Mouse (Mus musculus): ENCODE results near the gene Snx10. TPM values are rescaled to one million over a fixed set of nuclear protein-coding genes. Genes with fewer than 3 reads are reported as not detected.

The Snx10 gene
- polyA plus RNA-seq, 1 experiment from 2014 or later: 17.3 TPM

DNA sequence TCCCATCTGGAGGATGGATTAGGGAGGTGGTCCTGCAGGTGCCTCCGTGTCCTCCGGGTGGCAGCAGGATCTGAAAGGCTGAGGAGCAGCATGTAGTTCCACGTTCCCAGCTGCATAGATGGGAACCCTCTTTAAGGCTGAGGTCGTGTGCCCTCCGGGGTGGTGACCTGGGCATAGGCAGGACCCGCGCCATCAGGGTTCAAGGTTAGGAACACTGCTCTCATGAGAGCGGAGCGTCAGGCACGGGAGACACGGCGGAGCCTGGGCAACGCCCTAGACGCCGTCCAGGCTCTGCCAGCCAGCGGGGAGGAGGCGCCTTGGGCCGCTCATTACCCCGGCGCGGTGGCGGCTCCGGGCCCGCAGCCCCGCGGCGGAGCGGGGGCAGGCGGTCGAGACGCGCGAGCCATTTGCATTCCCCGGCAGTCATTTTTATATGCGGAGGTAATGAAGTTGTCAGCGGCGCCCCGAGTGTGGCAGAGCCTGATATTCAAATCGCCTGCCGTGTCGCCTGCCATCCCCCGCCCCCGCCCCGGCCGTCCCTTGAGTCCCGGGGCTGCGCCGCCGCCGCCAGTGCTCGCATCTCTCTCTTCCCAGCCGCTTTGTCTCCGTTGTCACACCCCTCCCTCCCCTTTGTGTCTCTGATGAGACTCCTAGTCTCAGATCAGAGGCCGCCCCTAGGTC is 88.8 kb downstream of the Snx10 start:
- no peak overlapping the region for H3K27ac ChIP-seq
- H3K4me2 ChIP-seq: peak overlapping the region; percentile 89
- under 1% methylated on average over 54 of the region's 54 CpGs for WGBS
- no peaks in the 10 kb centered on the region for H3K36me3 ChIP-seq
- H3K4me3 ChIP-seq (replicated peaks): peak overlapping the region; percentile 56
- no peaks in the 10 kb centered on the region for H3K9me3 ChIP-seq
- peak; percentile 78 for ATAC-seq (ENCODE audit: insufficient number of reproducible peaks, insufficient read depth, low FRiP score, low TSS enrichment, low read depth)
- H3K4me1 ChIP-seq (replicated peaks): peaks cover 11% of the 10 kb centered on the region; the same call in 1 of the 2 replicates
- H3K9ac ChIP-seq (replicated peaks): peak overlapping the region; percentile 68
- H3K27me3 ChIP-seq: peaks cover 14% of the 10 kb centered on the region

DNA sequence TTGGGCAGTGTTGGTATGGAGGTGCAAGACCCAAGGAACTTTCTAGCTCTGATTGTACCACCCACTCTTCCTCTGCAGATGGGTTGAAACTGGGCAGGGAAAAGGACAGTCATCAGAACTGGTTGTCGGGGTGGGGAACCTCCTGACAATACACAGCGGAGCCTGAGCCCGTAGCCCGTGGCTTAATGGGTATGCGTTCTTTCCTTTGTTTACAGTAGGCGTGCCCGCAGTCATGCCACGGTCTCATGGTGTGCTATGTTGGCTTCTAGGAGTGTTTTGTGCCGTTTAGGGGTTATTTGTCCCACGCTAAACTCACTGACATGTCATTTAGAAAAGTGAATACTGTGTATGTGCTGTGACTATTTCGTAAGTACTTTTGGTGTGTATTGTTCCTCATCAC is 90.0 kb downstream of the Snx10 start:
- Histone ChIP-seq H3K4me2 (no peak overlapping the region), H3K27me3 (peaks cover 14% of the 10 kb centered on the region), H3K27ac (no peak overlapping the region), H3K9ac (replicated peaks) (no peak overlapping the region), H3K9me3 (no peaks in the 10 kb centered on the region), H3K4me3 (replicated peaks) (no peak overlapping the region), H3K4me1 (replicated peaks) (peaks cover 11% of the 10 kb centered on the region; the same call in 1 of the 2 replicates), H3K36me3 (no peaks in the 10 kb centered on the region)
- ATAC-seq (ENCODE audit: insufficient number of reproducible peaks, insufficient read depth, low FRiP score, low TSS enrichment, low read depth): no peak
- 81% methylated on average over 11 of the region's 11 CpGs for WGBS

DNA sequence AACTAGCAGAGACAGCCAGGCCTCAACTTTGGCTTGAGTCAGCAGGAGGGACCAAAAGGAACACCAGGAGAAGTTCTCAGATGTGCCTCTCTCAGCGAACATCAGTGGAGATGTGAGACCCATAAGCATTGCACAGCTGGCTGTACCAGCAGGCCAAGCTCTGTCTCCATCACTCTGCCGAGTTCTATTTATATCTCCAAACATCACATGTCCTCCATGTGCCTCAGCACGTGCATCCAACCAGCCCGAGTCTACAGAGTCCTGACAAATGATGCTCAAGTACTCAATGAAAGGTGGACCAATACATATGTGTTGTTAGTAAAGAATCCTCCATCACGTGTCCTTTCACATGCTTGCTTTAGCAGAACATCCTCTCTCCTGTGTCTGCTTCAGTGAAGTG is 103.1 kb downstream of the Snx10 start:
- H3K4me2 ChIP-seq: no peak overlapping the region
- no peak overlapping the region for H3K4me3 ChIP-seq (replicated peaks)
- no peaks in the 10 kb centered on the region for H3K9me3 ChIP-seq
- no peak overlapping the region for H3K9ac ChIP-seq (replicated peaks)
- H3K27ac ChIP-seq: no peak overlapping the region
- WGBS: 93% methylated on average over 5 of the region's 5 CpGs
- H3K4me1 ChIP-seq (replicated peaks): no peaks in the 10 kb centered on the region
- H3K27me3 ChIP-seq: no peaks in the 10 kb centered on the region
- no peak for ATAC-seq (ENCODE audit: insufficient number of reproducible peaks, insufficient read depth, low FRiP score, low TSS enrichment, low read depth)
- H3K36me3 ChIP-seq: no peaks in the 10 kb centered on the region

DNA sequence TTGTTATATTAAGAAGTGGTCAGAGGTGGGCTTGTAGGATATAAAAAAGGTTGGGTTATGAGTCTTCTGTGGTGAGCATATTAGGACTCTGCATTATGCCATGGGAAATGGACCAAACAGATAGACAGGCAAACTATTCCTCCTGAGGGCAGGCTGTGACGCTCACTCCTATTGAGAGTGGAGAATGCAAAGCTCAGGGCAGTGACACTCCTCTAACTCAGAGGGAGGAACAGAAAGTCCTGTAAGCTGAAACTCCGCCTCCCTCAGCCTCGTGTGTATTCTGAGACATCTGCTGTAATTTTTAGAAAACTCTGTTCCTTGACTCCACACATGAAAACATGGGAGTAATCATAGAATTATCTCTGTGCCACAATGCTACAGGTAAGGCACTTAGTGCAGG is 106.0 kb downstream of the Snx10 start:
- WGBS: 58% methylated on average over 3 of the region's 3 CpGs
- no peak for ATAC-seq (ENCODE audit: insufficient number of reproducible peaks, insufficient read depth, low FRiP score, low TSS enrichment, low read depth)
- no peak overlapping the region for H3K9ac ChIP-seq (replicated peaks)
- no peaks in the 10 kb centered on the region for H3K36me3 ChIP-seq
- H3K27ac ChIP-seq: no peak overlapping the region
- H3K9me3 ChIP-seq: no peaks in the 10 kb centered on the region
- 0 out of 2 replicates have a peak, but pooled peaks cover under 1% of the 10 kb centered on the region for H3K27me3 ChIP-seq
- no peak overlapping the region for H3K4me3 ChIP-seq (replicated peaks)
- H3K4me2 ChIP-seq: no peak overlapping the region
- no peaks in the 10 kb centered on the region for H3K4me1 ChIP-seq (replicated peaks)

DNA sequence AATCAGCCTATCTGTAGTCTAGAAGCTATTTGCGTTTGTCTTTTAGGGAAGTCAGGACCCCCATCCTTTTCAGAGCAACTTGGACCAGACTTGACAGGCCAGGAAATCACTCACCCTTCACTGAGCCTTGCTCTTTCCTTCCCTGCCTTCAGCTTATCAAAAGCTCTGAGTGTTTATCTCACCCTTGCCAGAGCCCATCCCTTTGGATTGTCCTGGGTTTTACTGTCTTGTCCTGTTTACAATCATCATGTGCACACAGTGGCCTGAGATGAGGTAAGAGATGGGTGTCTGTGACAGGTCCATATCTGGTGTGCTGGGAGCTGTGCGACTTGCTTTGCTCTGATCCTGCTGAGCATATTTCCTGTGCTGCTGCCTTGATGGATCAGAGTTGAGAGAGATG is 106.5 kb downstream of the Snx10 start:
- Histone ChIP-seq H3K4me2 (no peak overlapping the region), H3K9ac (replicated peaks) (no peak overlapping the region), H3K4me1 (replicated peaks) (no peaks in the 10 kb centered on the region), H3K27me3 (peaks cover 6% of the 10 kb centered on the region; the same call in 1 of the 2 replicates), H3K36me3 (no peaks in the 10 kb centered on the region), H3K27ac (no peak overlapping the region), H3K4me3 (replicated peaks) (no peak overlapping the region), H3K9me3 (no peaks in the 10 kb centered on the region)
- 60% methylated on average over 2 of the region's 2 CpGs for WGBS
- no peak for ATAC-seq (ENCODE audit: insufficient number of reproducible peaks, insufficient read depth, low FRiP score, low TSS enrichment, low read depth)

DNA sequence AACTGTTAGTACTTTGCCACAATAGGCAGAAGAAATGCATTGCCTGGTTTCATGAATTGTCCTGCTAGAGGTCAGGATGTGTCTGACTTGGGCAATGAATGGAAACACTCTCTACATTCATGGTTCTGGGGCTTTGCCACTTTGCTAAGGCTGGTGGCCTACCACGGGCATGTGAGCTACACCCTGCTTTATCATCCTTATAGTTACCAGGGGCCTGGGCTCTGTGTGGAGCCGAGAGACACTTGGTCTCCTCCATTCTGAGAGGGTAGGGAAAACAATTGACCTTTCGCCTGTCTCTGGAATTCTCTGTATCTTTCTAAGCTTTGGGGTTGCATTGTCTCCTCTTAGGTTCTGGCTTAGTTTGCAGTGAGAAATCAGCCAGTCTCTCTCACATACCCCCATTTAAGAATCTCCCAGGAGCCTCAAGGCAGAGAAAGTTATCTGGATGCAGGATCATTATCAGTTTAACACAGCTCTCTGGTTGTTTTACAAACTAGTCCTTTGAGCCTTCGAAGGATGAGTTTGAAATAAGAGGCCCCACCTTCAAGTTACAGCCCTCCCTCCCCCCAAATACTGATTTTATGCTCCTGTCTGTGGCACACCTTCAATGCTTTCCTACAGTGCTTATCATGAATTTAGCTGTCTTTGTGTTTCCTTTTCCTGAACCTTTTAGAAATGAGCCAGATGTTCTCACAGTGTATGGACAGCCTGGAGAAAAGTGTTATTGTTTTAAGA is 109.4 kb downstream of the Snx10 start:
- no peaks in the 10 kb centered on the region for H3K4me1 ChIP-seq (replicated peaks)
- H3K27ac ChIP-seq: no peak overlapping the region
- peaks cover 6% of the 10 kb centered on the region; the same call in 1 of the 2 replicates for H3K27me3 ChIP-seq
- WGBS: 58% methylated on average over 4 of the region's 4 CpGs
- H3K4me3 ChIP-seq (replicated peaks): no peak overlapping the region
- H3K36me3 ChIP-seq: no peaks in the 10 kb centered on the region
- H3K9ac ChIP-seq (replicated peaks): no peak overlapping the region
- no peak for ATAC-seq (ENCODE audit: insufficient number of reproducible peaks, insufficient read depth, low FRiP score, low TSS enrichment, low read depth)
- no peak overlapping the region for H3K4me2 ChIP-seq
- no peaks in the 10 kb centered on the region for H3K9me3 ChIP-seq

DNA sequence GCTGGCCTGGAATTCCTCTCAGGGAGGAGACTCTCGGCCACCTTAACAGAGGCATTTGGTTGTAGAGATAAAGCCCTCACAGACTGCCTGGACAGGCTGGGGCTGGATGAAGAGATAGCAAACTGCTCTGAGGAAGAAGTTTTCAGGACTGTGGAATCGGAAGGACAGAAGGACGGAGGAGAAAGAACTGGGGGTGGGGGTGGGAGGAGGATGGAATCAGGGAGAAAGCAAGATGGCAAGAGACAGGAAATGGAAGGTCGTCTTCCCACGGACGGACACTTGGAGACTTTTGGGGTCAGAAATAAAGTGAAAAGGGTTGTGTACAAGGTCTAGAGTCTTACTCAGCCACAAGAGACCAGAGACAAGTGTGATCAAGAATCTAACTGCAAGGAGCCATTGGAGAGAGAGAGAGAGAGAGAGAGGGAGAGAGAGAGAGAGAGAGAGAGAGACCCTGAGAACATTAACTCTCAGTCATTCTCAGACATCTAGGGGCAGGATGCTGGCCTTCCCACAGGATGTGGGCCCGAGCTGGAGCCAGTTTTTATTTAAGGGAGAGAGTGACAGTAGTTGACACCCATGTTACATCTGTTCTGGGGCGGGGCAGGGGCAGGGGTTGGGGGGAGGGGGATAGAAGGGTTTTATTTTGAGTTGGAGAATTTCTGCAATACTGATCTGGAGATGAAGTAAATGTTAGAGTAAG is 110.1 kb downstream of the Snx10 start:
- Histone ChIP-seq H3K4me1 (replicated peaks) (no peaks in the 10 kb centered on the region), H3K27ac (no peak overlapping the region), H3K4me3 (replicated peaks) (no peak overlapping the region), H3K27me3 (peaks cover 6% of the 10 kb centered on the region; the same call in 1 of the 2 replicates), H3K4me2 (no peak overlapping the region), H3K9ac (replicated peaks) (no peak overlapping the region), H3K36me3 (no peaks in the 10 kb centered on the region), H3K9me3 (no peaks in the 10 kb centered on the region)
- no peak for ATAC-seq (ENCODE audit: insufficient number of reproducible peaks, insufficient read depth, low FRiP score, low TSS enrichment, low read depth)
- WGBS: 52% methylated on average over 8 of the region's 8 CpGs

DNA sequence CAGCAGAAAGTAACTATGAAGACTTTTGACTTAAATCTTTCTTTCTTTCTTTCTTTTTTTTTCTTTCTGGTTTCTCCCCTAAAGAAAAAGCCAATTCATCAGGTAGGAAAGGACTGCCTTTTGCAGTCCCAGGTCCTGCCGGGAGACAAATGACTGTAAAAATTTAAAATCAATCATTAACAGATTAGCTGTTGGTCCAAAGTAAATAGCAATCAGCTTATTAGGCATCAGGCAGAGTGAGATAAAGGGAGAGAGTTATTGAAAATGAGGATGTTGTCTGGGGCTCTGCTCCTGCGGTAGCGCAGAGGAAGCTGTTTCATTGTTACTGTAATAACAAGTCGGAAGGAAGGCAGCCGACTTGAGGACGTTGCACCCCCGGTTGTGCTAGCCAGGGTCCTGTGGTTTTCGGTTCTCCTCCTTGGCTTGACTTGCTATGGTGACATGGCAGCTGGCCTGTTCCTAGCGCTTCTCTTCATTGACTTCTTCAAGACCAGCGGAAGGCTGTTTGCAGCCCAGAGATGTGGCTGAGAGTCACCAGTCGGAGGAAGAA is 112.4 kb downstream of the Snx10 start:
- Histone ChIP-seq H3K4me3 (replicated peaks) (no peak overlapping the region), H3K9me3 (no peaks in the 10 kb centered on the region), H3K27me3 (peaks cover 6% of the 10 kb centered on the region; the same call in 1 of the 2 replicates), H3K9ac (replicated peaks) (no peak overlapping the region), H3K36me3 (no peaks in the 10 kb centered on the region), H3K4me2 (no peak overlapping the region), H3K27ac (no peak overlapping the region), H3K4me1 (replicated peaks) (no peaks in the 10 kb centered on the region)
- ATAC-seq (ENCODE audit: insufficient number of reproducible peaks, insufficient read depth, low FRiP score, low TSS enrichment, low read depth): no peak
- WGBS: 68% methylated on average over 11 of the region's 11 CpGs

Small RNAs within 50 kb of the gene (microRNA-seq; reads per million reads assigned to microRNA genes)
- not detected for gene Gm22914

Other genes with a start within 250 kb of the Snx10 start
- 0.96 and 1.4 TPM in 2 replicates for gene Nfe2l3, start 91.2 kb upstream of the Snx10 start, polyA plus RNA-seq (2016; fragmentation: Nextera tagmentation; extraction: Ambion mirVana)
- gene Hnrnpa2b1, start 54.0 kb upstream of the Snx10 start, polyA plus RNA-seq (2016; fragmentation: Nextera tagmentation; extraction: Ambion mirVana): 2,291 and 2,602 TPM in 2 replicates
- 622 TPM in 2 replicates for gene Cbx3, start 53.5 kb upstream of the Snx10 start, polyA plus RNA-seq (2016; fragmentation: Nextera tagmentation; extraction: Ambion mirVana)